Mouse (Mus musculus) midbrain, embryonic 14.5 days (tissue): ENCODE data around the gene Prpf4. TPM values are rescaled to one million over a fixed set of nuclear protein-coding genes. Genes with fewer than 3 reads are reported as not detected.

Experiments used
- ATAC-seq: fragments of 200-750 bp; cut with Nextera tagmentation; 2 replicates; pipeline ENCODE4 v1.8.0; 2017; ENCODE audit warnings: moderate number of reproducible peaks, moderate library complexity; ENCODE audit not compliant: low FRiP score, low TSS enrichment
- DNase-seq: peaks from one replicate; pipeline ENCODE4 v3.0.0-alpha.2; 2015
- H3K27ac ChIP-seq: fragments of 300-500 bp; sonication (generic); replicated peaks from 2 replicates; pipeline ENCODE4 v1.5.1; 2014; ENCODE audit warnings: mild to moderate bottlenecking, low read depth, low read length, moderate library complexity
- H3K27me3 ChIP-seq: fragments of 300-500 bp; sonication (generic); 2 replicates; pipeline ENCODE4 v1.6.1; 2014; ENCODE audit warnings: low read length, control low read depth, mixed read lengths; ENCODE audit not compliant: control insufficient read depth, insufficient read depth
- H3K36me3 ChIP-seq: fragments of 300-500 bp; sonication (generic); 2 replicates; pipeline ENCODE4 v1.6.1; 2014; ENCODE audit warnings: low read length, control low read depth; ENCODE audit not compliant: control insufficient read depth, insufficient read depth
- H3K4me1 ChIP-seq: fragments of 300-500 bp; sonication (generic); 2 replicates; pipeline ENCODE4 v1.6.1; 2014; ENCODE audit warnings: mild to moderate bottlenecking, antibody characterized with exemption, low read length, control low read depth; ENCODE audit not compliant: control insufficient read depth, insufficient read depth
- H3K4me2 ChIP-seq: fragments of 300-500 bp; sonication (generic); 2 replicates; pipeline ENCODE4 v1.6.1; 2014; ENCODE audit warnings: mild to moderate bottlenecking, low read length, moderate library complexity
- H3K4me3 ChIP-seq: fragments of 300-500 bp; sonication (generic); replicated peaks from 2 replicates; pipeline ENCODE4 v1.5.1; 2014; ENCODE audit warnings: low read depth, low read length
- H3K9ac ChIP-seq: fragments of 300-500 bp; sonication (generic); replicated peaks from 2 replicates; pipeline ENCODE4 v1.6.1; 2014; ENCODE audit warnings: mild to moderate bottlenecking, low read length, moderate library complexity
- H3K9me3 ChIP-seq: fragments of 300-500 bp; sonication (generic); 2 replicates; pipeline ENCODE4 v1.6.1; 2016; ENCODE audit warnings: low read length, control low read depth, mixed read lengths; ENCODE audit not compliant: control insufficient read depth
- WGBS: fragments of 180-500 bp; shearing (Covaris S2); extraction: QIAGEN DNeasy Blood & Tissue Kit; methylation state at CpG from one replicate; pipeline ENCODE4 v1.1.7; 2014; 5-methylcytosine and 5-hydroxymethylcytosine counted together
- polyA plus RNA-seq: library from polyadenylated mRNA; unstranded; fragments of >200 nt; fragmentation: Nextera tagmentation; extraction: Ambion mirVana; gene quantifications from 2 replicates; pipeline ENCODE4 v1.2.1, GENCODE M21; 2014

The Prpf4 gene
- polyA plus RNA-seq, 1 experiment from 2014 or later, result 15.9 TPM

GRCm38 (mm10) chr4:62366291-62366690, 42.3 kb upstream of the Prpf4 start:
- H3K27me3 ChIP-seq, result no peaks in the 10 kb centered on the region
- peaks cover 8% of the 10 kb centered on the region for H3K4me1 ChIP-seq
- ATAC-seq (no peak), DNase-seq (no peak)
- H3K9ac ChIP-seq, result no peak overlapping the region
- no peak overlapping the region for H3K4me3 ChIP-seq
- H3K36me3 ChIP-seq, result no peaks in the 10 kb centered on the region
- 88% methylated on average over 4 of the region's 4 CpGs for WGBS
- H3K27ac ChIP-seq, result no peak overlapping the region
- H3K4me2 ChIP-seq, result no peak overlapping the region
- H3K9me3 ChIP-seq, result no peaks in the 10 kb centered on the region

GRCm38 (mm10) chr4:62367586-62367985, 41.0 kb upstream of the Prpf4 start:
- H3K4me1 ChIP-seq, result no peaks in the 10 kb centered on the region
- DNase-seq (no peak), ATAC-seq (no peak)
- H3K9ac ChIP-seq, result no peak overlapping the region
- 91% methylated on average over 6 of the region's 6 CpGs for WGBS
- H3K36me3 ChIP-seq, result no peaks in the 10 kb centered on the region
- H3K27ac ChIP-seq, result no peak overlapping the region
- no peaks in the 10 kb centered on the region for H3K27me3 ChIP-seq
- H3K4me3 ChIP-seq, result no peak overlapping the region
- H3K4me2 ChIP-seq, result no peak overlapping the region
- H3K9me3 ChIP-seq, result no peaks in the 10 kb centered on the region

- no peak for DNase-seq
- WGBS, result 82% methylated on average over 3 of the region's 3 CpGs
These were observed 39.5 kb upstream of the Prpf4 start for GRCm38 (mm10) chr4:62369091-62369490.

GRCm38 (mm10) chr4:62372410-62372809, 36.2 kb upstream of the Prpf4 start:
- Histone ChIP-seq H3K4me2 (no peak overlapping the region), H3K4me1 (no peaks in the 10 kb centered on the region), H3K27me3 (no peaks in the 10 kb centered on the region), H3K36me3 (no peaks in the 10 kb centered on the region), H3K4me3 (no peak overlapping the region), H3K9ac (no peak overlapping the region), H3K27ac (no peak overlapping the region), H3K9me3 (no peaks in the 10 kb centered on the region)
- WGBS, result 5% methylated on average over 1 of the region's 1 CpGs
- DNase-seq (no peak), ATAC-seq (no peak)

More at GRCm38 (mm10) chr4:62369091-62369490, 39.5 kb upstream of the Prpf4 start:
- Histone ChIP-seq H3K9ac (no peak overlapping the region), H3K27me3 (no peaks in the 10 kb centered on the region), H3K4me2 (no peak overlapping the region), H3K4me3 (no peak overlapping the region), H3K4me1 (no peaks in the 10 kb centered on the region), H3K9me3 (no peaks in the 10 kb centered on the region), H3K27ac (no peak overlapping the region), H3K36me3 (no peaks in the 10 kb centered on the region)
- ATAC-seq, result no peak

GRCm38 (mm10) chr4:62372818-62373520, 35.6 kb upstream of the Prpf4 start:
- Histone ChIP-seq H3K9ac (no peak overlapping the region), H3K9me3 (no peaks in the 10 kb centered on the region), H3K27me3 (no peaks in the 10 kb centered on the region), H3K36me3 (no peaks in the 10 kb centered on the region), H3K4me2 (no peak overlapping the region), H3K4me1 (no peaks in the 10 kb centered on the region), H3K4me3 (no peak overlapping the region), H3K27ac (no peak overlapping the region)
- 82% methylated on average over 9 of the region's 9 CpGs for WGBS
- DNase-seq (no peak), ATAC-seq (no peak)

GRCm38 (mm10) chr4:62373668-62374067, 34.9 kb upstream of the Prpf4 start:
- no peak for DNase-seq
- no peaks in the 10 kb centered on the region for H3K27me3 ChIP-seq
- H3K4me3 ChIP-seq, result no peak overlapping the region
- H3K36me3 ChIP-seq, result no peaks in the 10 kb centered on the region
- no peaks in the 10 kb centered on the region for H3K9me3 ChIP-seq
- no peak overlapping the region for H3K9ac ChIP-seq
- H3K4me2 ChIP-seq, result no peak overlapping the region
- H3K27ac ChIP-seq, result no peak overlapping the region
- ATAC-seq, result no peak
- WGBS, result 90% methylated on average over 7 of the region's 7 CpGs
- no peaks in the 10 kb centered on the region for H3K4me1 ChIP-seq

- Histone ChIP-seq H3K27me3 (no peaks in the 10 kb centered on the region), H3K9me3 (no peaks in the 10 kb centered on the region), H3K36me3 (no peaks in the 10 kb centered on the region), H3K4me3 (no peak overlapping the region), H3K4me1 (no peaks in the 10 kb centered on the region), H3K27ac (no peak overlapping the region), H3K9ac (no peak overlapping the region), H3K4me2 (no peak overlapping the region)
- no peak for ATAC-seq
- DNase-seq, result no peak
- 88% methylated on average over 4 of the region's 4 CpGs for WGBS
These were observed 34.3 kb upstream of the Prpf4 start for GRCm38 (mm10) chr4:62374342-62374741.

- Histone ChIP-seq H3K4me2 (no peak overlapping the region), H3K27ac (no peak overlapping the region), H3K4me3 (no peak overlapping the region), H3K4me1 (no peaks in the 10 kb centered on the region), H3K9me3 (no peaks in the 10 kb centered on the region), H3K36me3 (no peaks in the 10 kb centered on the region), H3K9ac (no peak overlapping the region), H3K27me3 (no peaks in the 10 kb centered on the region)
- DNase-seq (no peak), ATAC-seq (no peak)
- WGBS, result 90% methylated on average over 2 of the region's 2 CpGs
These were observed 32.5 kb upstream of the Prpf4 start for GRCm38 (mm10) chr4:62376123-62376522.

- Histone ChIP-seq H3K27ac (no peak overlapping the region), H3K4me2 (no peak overlapping the region), H3K9me3 (no peaks in the 10 kb centered on the region), H3K36me3 (0 out of 2 replicates have a peak, but pooled peaks cover 2% of the 10 kb centered on the region), H3K4me1 (no peaks in the 10 kb centered on the region), H3K27me3 (no peaks in the 10 kb centered on the region), H3K9ac (no peak overlapping the region), H3K4me3 (no peak overlapping the region)
- DNase-seq (no peak), ATAC-seq (no peak)
- 97% methylated on average over 9 of the region's 9 CpGs for WGBS
These were observed 28.7 kb upstream of the Prpf4 start for GRCm38 (mm10) chr4:62379724-62380381.
